Mouse (Mus musculus): ENCODE data around the gene Sp1. TPM values are rescaled to one million over a fixed set of nuclear protein-coding genes. Genes with fewer than 3 reads are reported as not detected.

The Sp1 gene
- 16.5 and 16.8 TPM in 2 replicates for polyA plus RNA-seq (2014; fragmentation: Nextera tagmentation; extraction: Ambion mirVana)

- Histone ChIP-seq H3K9me3 (ENCODE audit: control insufficient read depth, low read length) (no peaks in the 10 kb centered on the region), H3K4me1 (ENCODE audit: control insufficient read depth, insufficient read depth, low read length) (peaks cover 33% of the 10 kb centered on the region; the same call in 1 of the 2 replicates), H3K36me3 (ENCODE audit: control insufficient read depth, insufficient read depth, low read length) (peaks cover 31% of the 10 kb centered on the region), H3K4me2 (replicated peaks; ENCODE audit: low read depth, low read length) (peak within 1 kb of the TSS; percentile 72), H3K9ac (ENCODE audit: low read depth, low read length) (peak within 1 kb of the TSS; percentile 90), H3K27me3 (ENCODE audit: control insufficient read depth, insufficient read depth, low read length) (no peaks in the 10 kb centered on the region), H3K4me3 (ENCODE audit: low read length) (peak within 1 kb of the TSS; percentile 68), H3K27ac (ENCODE audit: low read depth, low read length) (peak within 1 kb of the TSS; percentile 100)
- peak; percentile 97 for ATAC-seq (ENCODE audit: low FRiP score, low TSS enrichment)
- under 1% methylated on average over 38 of the region's 38 CpGs for WGBS
These were observed at the start of gene Sp1 for GRCm38 (mm10) chr15:102405489-102406195. Sp1 (plus strand) TSS chr15:102406143.

GRCm38 (mm10) chr15:102356501-102357325 lies 49.2 kb upstream of the Sp1 start:
- H3K27ac ChIP-seq (ENCODE audit: low read depth, low read length) = peak overlapping the region; percentile 94
- no peaks in the 10 kb centered on the region for H3K9me3 ChIP-seq (ENCODE audit: control insufficient read depth, low read length)
- H3K36me3 ChIP-seq (ENCODE audit: control insufficient read depth, insufficient read depth, low read length) = no peaks in the 10 kb centered on the region
- H3K27me3 ChIP-seq (ENCODE audit: control insufficient read depth, insufficient read depth, low read length) = peaks cover 13% of the 10 kb centered on the region
- peak overlapping the region; percentile 42; the same call in 1 of the 2 replicates for H3K4me3 ChIP-seq (ENCODE audit: low read length)
- peak overlapping the region; percentile 83; the same call in 1 of the 2 replicates for H3K9ac ChIP-seq (ENCODE audit: low read depth, low read length)
- no peak for ATAC-seq (ENCODE audit: low FRiP score, low TSS enrichment)
- peak overlapping the region; percentile 93 for H3K4me2 ChIP-seq (replicated peaks; ENCODE audit: low read depth, low read length)
- WGBS = 33% methylated on average over 16 of the region's 16 CpGs
- H3K4me1 ChIP-seq (ENCODE audit: control insufficient read depth, insufficient read depth, low read length) = peaks cover 24% of the 10 kb centered on the region

DNA sequence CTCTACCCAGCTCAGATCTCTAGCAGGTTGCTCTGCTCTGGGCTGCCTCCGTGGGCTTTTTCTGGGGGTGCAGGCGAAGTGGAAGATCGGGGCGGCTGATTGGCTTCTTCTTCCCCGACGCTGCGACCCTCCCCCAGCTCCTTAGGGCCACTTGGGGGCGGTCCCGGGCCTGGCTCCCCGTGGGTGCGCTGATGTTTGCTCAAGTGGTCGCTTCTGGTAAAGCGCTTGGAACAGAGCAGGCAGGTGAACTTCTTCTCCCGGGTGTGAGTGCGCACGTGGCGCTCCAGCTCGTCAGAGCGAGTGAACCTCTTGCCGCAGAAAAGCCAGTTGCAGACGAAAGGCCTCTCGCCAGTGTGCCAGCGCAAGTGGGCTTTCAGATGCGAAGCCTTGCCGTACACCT lies 47.8 kb upstream of the Sp1 start:
- no peak overlapping the region for H3K27ac ChIP-seq (ENCODE audit: low read depth, low read length)
- peak overlapping the region; percentile 22 for H3K4me3 ChIP-seq (ENCODE audit: low read length)
- H3K4me1 ChIP-seq (ENCODE audit: control insufficient read depth, insufficient read depth, low read length) = peaks cover 32% of the 10 kb centered on the region
- 3% methylated on average over 25 of the region's 25 CpGs for WGBS
- H3K36me3 ChIP-seq (ENCODE audit: control insufficient read depth, insufficient read depth, low read length) = no peaks in the 10 kb centered on the region
- ATAC-seq (ENCODE audit: low FRiP score, low TSS enrichment) = no peak
- H3K9ac ChIP-seq (ENCODE audit: low read depth, low read length) = peak overlapping the region; percentile 47
- peak overlapping the region; percentile 39 for H3K4me2 ChIP-seq (replicated peaks; ENCODE audit: low read depth, low read length)
- H3K9me3 ChIP-seq (ENCODE audit: control insufficient read depth, low read length) = no peaks in the 10 kb centered on the region
- H3K27me3 ChIP-seq (ENCODE audit: control insufficient read depth, insufficient read depth, low read length) = peaks cover 13% of the 10 kb centered on the region

DNA sequence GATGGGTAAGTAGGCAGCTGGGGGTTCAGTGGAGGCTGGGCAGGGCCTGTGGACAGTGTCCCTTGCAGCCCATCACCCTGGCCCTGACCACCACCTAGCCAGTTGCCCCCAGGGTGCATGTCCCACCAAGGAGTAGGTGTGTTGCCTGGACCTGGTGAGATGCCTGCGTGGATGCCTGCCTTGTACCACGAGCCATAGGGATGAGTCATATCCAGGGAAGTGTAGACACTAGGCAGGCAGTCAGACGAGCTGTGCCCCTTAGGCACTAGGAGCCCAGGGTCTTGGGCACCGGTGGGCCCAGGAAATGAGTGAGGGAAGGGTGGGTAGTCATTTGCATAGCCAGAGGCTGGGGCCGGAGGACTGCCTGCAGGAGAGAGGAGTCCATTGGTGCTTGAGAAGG lies 47.1 kb upstream of the Sp1 start:
- no peak for ATAC-seq (ENCODE audit: low FRiP score, low TSS enrichment)
- H3K4me2 ChIP-seq (replicated peaks; ENCODE audit: low read depth, low read length) = peak overlapping the region; percentile 39
- H3K9ac ChIP-seq (ENCODE audit: low read depth, low read length) = no peak overlapping the region
- H3K4me1 ChIP-seq (ENCODE audit: control insufficient read depth, insufficient read depth, low read length) = peaks cover 32% of the 10 kb centered on the region
- H3K27me3 ChIP-seq (ENCODE audit: control insufficient read depth, insufficient read depth, low read length) = peaks cover 13% of the 10 kb centered on the region
- whole genome bisulfite sequencing = 23% methylated on average over 5 of the region's 5 CpGs
- no peak overlapping the region for H3K27ac ChIP-seq (ENCODE audit: low read depth, low read length)
- H3K36me3 ChIP-seq (ENCODE audit: control insufficient read depth, insufficient read depth, low read length) = no peaks in the 10 kb centered on the region
- H3K9me3 ChIP-seq (ENCODE audit: control insufficient read depth, low read length) = no peaks in the 10 kb centered on the region
- H3K4me3 ChIP-seq (ENCODE audit: low read length) = no peak overlapping the region

DNA sequence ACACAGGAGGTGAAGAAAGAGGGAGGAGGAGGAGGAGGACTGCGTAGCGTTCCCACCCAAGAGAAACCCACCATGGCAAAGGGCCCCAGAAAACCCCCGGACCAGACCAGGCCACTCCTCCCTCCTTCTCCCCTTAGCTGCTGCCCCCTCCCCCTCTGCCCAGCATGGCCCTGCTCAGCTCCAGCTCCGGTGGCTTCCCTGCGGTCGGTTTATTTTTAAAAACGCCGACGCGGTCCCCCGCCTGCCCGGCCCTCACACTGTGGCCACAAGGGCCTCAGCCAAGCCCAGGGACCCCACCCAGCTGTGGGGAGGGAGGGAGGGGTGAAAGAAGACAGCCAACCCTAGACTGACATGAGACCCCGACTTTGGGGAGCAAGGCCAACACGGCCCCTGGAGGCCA lies 43.3 kb upstream of the Sp1 start:
- Histone ChIP-seq H3K4me3 (ENCODE audit: low read length) (peak overlapping the region; percentile 22), H3K9me3 (ENCODE audit: control insufficient read depth, low read length) (no peaks in the 10 kb centered on the region), H3K9ac (ENCODE audit: low read depth, low read length) (peak overlapping the region; percentile 58), H3K4me1 (ENCODE audit: control insufficient read depth, insufficient read depth, low read length) (peaks cover 25% of the 10 kb centered on the region), H3K4me2 (replicated peaks; ENCODE audit: low read depth, low read length) (peak overlapping the region; percentile 39), H3K27me3 (ENCODE audit: control insufficient read depth, insufficient read depth, low read length) (peaks cover 16% of the 10 kb centered on the region; the same call in 1 of the 2 replicates), H3K27ac (ENCODE audit: low read depth, low read length) (peak overlapping the region; percentile 4; the same call in 1 of the 2 replicates), H3K36me3 (ENCODE audit: control insufficient read depth, insufficient read depth, low read length) (no peaks in the 10 kb centered on the region)
- 5% methylated on average over 14 of the region's 14 CpGs for WGBS
- ATAC-seq (ENCODE audit: low FRiP score, low TSS enrichment) = peak; percentile 44; the same call in 1 of the 2 replicates

- Histone ChIP-seq H3K9ac (ENCODE audit: low read depth, low read length) (no peak overlapping the region), H3K4me1 (ENCODE audit: control insufficient read depth, insufficient read depth, low read length) (peaks cover 11% of the 10 kb centered on the region; the same call in 1 of the 2 replicates), H3K4me3 (ENCODE audit: low read length) (no peak overlapping the region), H3K27ac (ENCODE audit: low read depth, low read length) (no peak overlapping the region), H3K36me3 (ENCODE audit: control insufficient read depth, insufficient read depth, low read length) (no peaks in the 10 kb centered on the region), H3K27me3 (ENCODE audit: control insufficient read depth, insufficient read depth, low read length) (peaks cover 3% of the 10 kb centered on the region; the same call in 1 of the 2 replicates), H3K4me2 (replicated peaks; ENCODE audit: low read depth, low read length) (no peak overlapping the region), H3K9me3 (ENCODE audit: control insufficient read depth, low read length) (no peaks in the 10 kb centered on the region)
- 97% methylated on average over 1 of the region's 1 CpGs for WGBS
- no peak for ATAC-seq (ENCODE audit: low FRiP score, low TSS enrichment)
These were observed 41.3 kb upstream of the Sp1 start for GRCm38 (mm10) chr15:102364678-102365077.

GRCm38 (mm10) chr15:102366238-102366637 lies 39.7 kb upstream of the Sp1 start:
- H3K9me3 ChIP-seq (ENCODE audit: control insufficient read depth, low read length) = no peaks in the 10 kb centered on the region
- no peak overlapping the region for H3K27ac ChIP-seq (ENCODE audit: low read depth, low read length)
- no peaks in the 10 kb centered on the region for H3K36me3 ChIP-seq (ENCODE audit: control insufficient read depth, insufficient read depth, low read length)
- H3K9ac ChIP-seq (ENCODE audit: low read depth, low read length) = peak overlapping the region; percentile 50; the same call in 1 of the 2 replicates
- H3K4me2 ChIP-seq (replicated peaks; ENCODE audit: low read depth, low read length) = peak overlapping the region; percentile 47
- H3K27me3 ChIP-seq (ENCODE audit: control insufficient read depth, insufficient read depth, low read length) = peaks cover 3% of the 10 kb centered on the region; the same call in 1 of the 2 replicates
- no peak for ATAC-seq (ENCODE audit: low FRiP score, low TSS enrichment)
- peak overlapping the region; percentile 26 for H3K4me3 ChIP-seq (ENCODE audit: low read length)
- 5% methylated on average over 7 of the region's 7 CpGs for WGBS
- peaks cover 18% of the 10 kb centered on the region for H3K4me1 ChIP-seq (ENCODE audit: control insufficient read depth, insufficient read depth, low read length)

DNA sequence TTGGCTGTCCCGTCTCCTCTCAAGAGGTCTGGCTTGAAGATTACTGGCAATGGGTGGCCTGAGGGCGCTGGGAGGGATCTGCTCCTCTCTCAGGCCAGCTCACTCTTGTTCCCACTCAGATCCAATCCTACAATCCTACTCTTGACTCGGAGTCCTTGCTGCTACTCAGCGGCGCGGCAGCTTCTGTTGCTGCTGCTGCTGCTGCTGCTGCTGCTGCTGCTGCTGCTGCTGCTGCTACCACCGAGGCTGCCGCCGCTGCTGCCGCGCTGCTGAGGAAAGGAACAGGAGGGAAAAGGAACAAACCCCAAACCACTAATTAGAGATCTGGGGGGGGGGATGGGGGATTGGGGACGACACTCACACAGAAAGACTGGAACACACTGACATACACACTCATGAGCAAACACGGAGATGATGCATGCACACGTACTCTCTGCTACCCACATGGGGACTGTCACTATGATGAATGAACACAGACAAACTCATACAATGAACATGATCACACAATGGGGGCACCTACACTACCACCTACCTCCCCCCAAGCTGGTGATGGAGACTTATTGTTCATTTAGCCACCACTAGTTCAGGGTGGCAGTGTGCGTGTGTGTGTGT lies 39.1 kb upstream of the Sp1 start, which contains the start of gene Sp7:
Gene Sp7, minus strand, starts transcription at position 450 of the 612 bp plus-strand sequence.
- Histone ChIP-seq H3K9ac (ENCODE audit: low read depth, low read length) (peak within 1 kb of the TSS; percentile 50; the same call in 1 of the 2 replicates), H3K9me3 (ENCODE audit: control insufficient read depth, low read length) (no peaks in the 10 kb centered on the region), H3K4me2 (replicated peaks; ENCODE audit: low read depth, low read length) (peak within 1 kb of the TSS; percentile 47), H3K4me1 (ENCODE audit: control insufficient read depth, insufficient read depth, low read length) (peaks cover 19% of the 10 kb centered on the region), H3K4me3 (ENCODE audit: low read length) (peak within 1 kb of the TSS; percentile 26), H3K36me3 (ENCODE audit: control insufficient read depth, insufficient read depth, low read length) (no peaks in the 10 kb centered on the region), H3K27me3 (ENCODE audit: control insufficient read depth, insufficient read depth, low read length) (peaks cover 3% of the 10 kb centered on the region; the same call in 1 of the 2 replicates), H3K27ac (ENCODE audit: low read depth, low read length) (no peak within 1 kb of the TSS)
- ATAC-seq (ENCODE audit: low FRiP score, low TSS enrichment) = no peak
- 7% methylated on average over 15 of the region's 15 CpGs for WGBS

All from kidney, embryonic 14.5 days (tissue).